ENCODE assay signal across 9 mouse cellular contexts in the genomic region with DNA sequence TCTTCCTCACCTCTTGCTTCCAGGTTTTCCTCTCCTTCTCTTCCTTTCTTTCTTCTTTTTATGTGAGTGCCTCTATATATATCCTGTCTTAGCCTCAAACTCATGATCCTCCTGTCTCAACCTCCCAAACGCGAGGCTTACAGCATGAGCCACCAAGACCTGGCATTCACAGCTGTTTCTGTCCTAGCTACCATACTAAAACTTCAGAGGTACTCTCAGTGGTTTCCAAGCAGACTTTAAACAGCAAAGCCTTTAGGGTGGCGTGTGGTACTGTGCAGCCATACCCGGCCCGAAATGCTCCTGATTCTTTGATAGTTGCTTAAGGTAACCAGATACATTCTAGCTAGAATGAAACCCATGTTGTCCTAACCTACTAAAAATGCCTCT. TPM values are rescaled to one million over a fixed set of nuclear protein-coding genes. Genes with fewer than 3 reads are reported as not detected.
DNase-seq lines count a peak whose midpoint lies in the region; ATAC-seq and TF ChIP-seq lines count a peak whose summit lies in the region.
"Had no signal": no experiment of that assay in that cellular context is flagged by ENCODE, and none has a peak within 500 bp of the region (broad histone marks: within the 10 kb centered on the region; RNA-seq: fewer than 3 reads in every experiment).

No protein-coding gene starts in this region.

- ATAC-seq in lung, embryonic 16.5 days (ENCODE audit: low read depth): 0 out of 2 replicates have a peak, but pooled peaks have one; percentile 9
- peak; percentile 47; the same call in 1 of the 2 replicates for ATAC-seq in limb, embryonic 11.5 days (ENCODE audit: insufficient number of reproducible peaks, low FRiP score, low TSS enrichment, low read depth)
- ATAC-seq in stomach, embryonic 15.5 days (ENCODE audit: insufficient read depth, low FRiP score, low read depth): no peak

- no peak overlapping the region for H3K9ac ChIP-seq in lung, embryonic 16.5 days (ENCODE audit: low read length)
- peak overlapping the region; percentile 68 for H3K9ac ChIP-seq in limb, embryonic 11.5 days (ENCODE audit: low read length)
- H3K9ac ChIP-seq in stomach, embryonic 15.5 days: no peak overlapping the region
- H3K9ac ChIP-seq: liver, embryonic 14.5 days had no signal

- H3K27ac ChIP-seq in cerebellum, adult 2 months (ENCODE audit: insufficient read depth, low read length): no peak overlapping the region
- H3K27ac ChIP-seq in lung, embryonic 16.5 days (ENCODE audit: low read length): no peak overlapping the region
- H3K27ac ChIP-seq in limb, embryonic 11.5 days (replicated peaks; ENCODE audit: low read depth, low read length): no peak overlapping the region
- no peak overlapping the region for H3K27ac ChIP-seq in stomach, embryonic 15.5 days
- H3K27ac ChIP-seq: liver, embryonic 14.5 days had no signal

- DNase-seq in cerebellum, adult 2 months: peak; percentile 16 to 23
- no peak for DNase-seq in cerebellum, adult 9-11 months
- DNase-seq in lung, adult 18-20 months: no peak
- DNase-seq in limb, embryonic 11.5 days (ENCODE audit: low spot score): peak; percentile 31
- no peak for DNase-seq in left cerebral cortex, adult 11 months (ENCODE audit: low spot score)
- DNase-seq in kidney, postnatal 4 days: no peak

- 25% methylated on average over 5 of the region's 5 CpGs for WGBS in cerebellum, adult 2 months
- 22% methylated on average over 5 of the region's 5 CpGs for WGBS in lung, embryonic 16.5 days
- 16% methylated on average over 5 of the region's 5 CpGs for WGBS in limb, embryonic 11.5 days
- 22% methylated on average over 5 of the region's 5 CpGs for WGBS in stomach, embryonic 15.5 days

- H3K4me3 ChIP-seq in cerebellum, adult 2 months (replicated peaks; ENCODE audit: insufficient read depth, low read depth, low read length): peak overlapping the region; percentile 67
- no peak overlapping the region; the same call in 1 of the 2 replicates for H3K4me3 ChIP-seq in lung, embryonic 16.5 days (ENCODE audit: low read length)
- H3K4me3 ChIP-seq in limb, embryonic 11.5 days (ENCODE audit: low read depth, low read length): peak overlapping the region; percentile 34
- H3K4me3 ChIP-seq in stomach, embryonic 15.5 days (replicated peaks): no peak overlapping the region

- no peaks in the 10 kb centered on the region; the same call in 1 of the 2 replicates for H3K4me1 ChIP-seq in cerebellum, adult 2 months (ENCODE audit: control insufficient read depth, insufficient read depth, low read length)
- H3K4me1 ChIP-seq in lung, embryonic 16.5 days (replicated peaks; ENCODE audit: control insufficient read depth, insufficient read depth, low read length): peaks cover 14% of the 10 kb centered on the region
- peaks cover 8% of the 10 kb centered on the region; the same call in 1 of the 2 replicates for H3K4me1 ChIP-seq in limb, embryonic 11.5 days (ENCODE audit: control insufficient read depth, insufficient read depth, low read length)
- H3K4me1 ChIP-seq in stomach, embryonic 15.5 days: peaks cover 14% of the 10 kb centered on the region; the same call in 1 of the 2 replicates

- H3K36me3 ChIP-seq in lung, embryonic 16.5 days (ENCODE audit: control insufficient read depth, insufficient read depth, low read length): no peaks in the 10 kb centered on the region
- H3K36me3 ChIP-seq in limb, embryonic 11.5 days (ENCODE audit: control insufficient read depth, insufficient read depth, low read length): no peaks in the 10 kb centered on the region
- H3K36me3 ChIP-seq in stomach, embryonic 15.5 days: no peaks in the 10 kb centered on the region

- TF ChIP-seq CTCF in cerebellum, adult 2 months (IDR thresholded peaks at IDR 0.05; ENCODE audit: borderline replicate concordance, insufficient read depth, low read depth, low read length): no peak

- no peaks in the 10 kb centered on the region for H3K9me3 ChIP-seq in lung, embryonic 16.5 days (ENCODE audit: control insufficient read depth, low read length)
- H3K9me3 ChIP-seq in limb, embryonic 11.5 days (ENCODE audit: control insufficient read depth, low read length): no peaks in the 10 kb centered on the region
- no peaks in the 10 kb centered on the region for H3K9me3 ChIP-seq in stomach, embryonic 15.5 days

- peak overlapping the region; percentile 71; the same call in 1 of the 2 replicates for H3K4me2 ChIP-seq in lung, embryonic 16.5 days (ENCODE audit: low read depth, low read length)
- H3K4me2 ChIP-seq in limb, embryonic 11.5 days (ENCODE audit: low read depth, severe bottlenecking): peak overlapping the region; percentile 75
- H3K4me2 ChIP-seq in stomach, embryonic 15.5 days: peak overlapping the region; percentile 62

- no peaks in the 10 kb centered on the region for H3K27me3 ChIP-seq in cerebellum, adult 2 months (ENCODE audit: control insufficient read depth, insufficient read depth, low read length)
- H3K27me3 ChIP-seq in lung, embryonic 16.5 days (ENCODE audit: control insufficient read depth, insufficient read depth, low read depth, low read length): no peaks in the 10 kb centered on the region
- no peaks in the 10 kb centered on the region for H3K27me3 ChIP-seq in limb, embryonic 11.5 days (ENCODE audit: control insufficient read depth, insufficient read depth, low read length)
- no peaks in the 10 kb centered on the region for H3K27me3 ChIP-seq in stomach, embryonic 15.5 days (replicated peaks)

- no peak for TF ChIP-seq POLR2A in cerebellum, adult 2 months (IDR thresholded peaks at IDR 0.05; ENCODE audit: borderline replicate concordance, insufficient read depth, low read length)

RNA-seq across cellular contexts. Expression of a gene that starts 10.7 kb away (rescaled TPM):
- 60.3 and 64.3 TPM in 2 replicates for polyA plus RNA-seq in cerebellum, adult 2 months (2012; rRNA removed)
- 73.5 and 77.6 TPM in 2 replicates for polyA plus RNA-seq in lung, embryonic 16.5 days (2015; fragmentation: Nextera tagmentation; extraction: Ambion mirVana)
- 122 and 126 TPM in 2 replicates for polyA plus RNA-seq in limb, embryonic 11.5 days (2014; fragmentation: Nextera tagmentation; extraction: Ambion mirVana)
- 66.6 and 71.7 TPM in 2 replicates for polyA plus RNA-seq in stomach, embryonic 15.5 days (2015; fragmentation: Nextera tagmentation; extraction: Ambion mirVana)

RNA-seq across cellular contexts. Expression of a gene that starts 26.4 kb away (rescaled TPM):
- 9.5 and 9.9 TPM in 2 replicates for polyA plus RNA-seq in cerebellum, adult 2 months (2012; rRNA removed)
- 52.3 and 57.1 TPM in 2 replicates for polyA plus RNA-seq in lung, embryonic 16.5 days (2015; fragmentation: Nextera tagmentation; extraction: Ambion mirVana)
- polyA plus RNA-seq in limb, embryonic 11.5 days (2014; fragmentation: Nextera tagmentation; extraction: Ambion mirVana): 52.4 and 53.1 TPM in 2 replicates
- polyA plus RNA-seq in stomach, embryonic 15.5 days (2015; fragmentation: Nextera tagmentation; extraction: Ambion mirVana): 48.3 and 49.3 TPM in 2 replicates

RNA-seq across cellular contexts. Expression of a gene that starts 49.4 kb away (rescaled TPM):
- 1.9 TPM in 2 replicates for polyA plus RNA-seq in cerebellum, adult 2 months (2012; rRNA removed)
- polyA plus RNA-seq in lung, embryonic 16.5 days (2015; fragmentation: Nextera tagmentation; extraction: Ambion mirVana): 41.1 and 41.2 TPM in 2 replicates
- polyA plus RNA-seq in limb, embryonic 11.5 days (2014; fragmentation: Nextera tagmentation; extraction: Ambion mirVana): 38.5 and 41.8 TPM in 2 replicates
- polyA plus RNA-seq in stomach, embryonic 15.5 days (2015; fragmentation: Nextera tagmentation; extraction: Ambion mirVana): 30.8 and 32.0 TPM in 2 replicates

RNA-seq across cellular contexts. Expression of a gene that starts 52.1 kb away (rescaled TPM):
- 13.0 and 14.4 TPM in 2 replicates for polyA plus RNA-seq in cerebellum, adult 2 months (2012; rRNA removed)
- 19.6 and 22.4 TPM in 2 replicates for polyA plus RNA-seq in lung, embryonic 16.5 days (2015; fragmentation: Nextera tagmentation; extraction: Ambion mirVana)
- 4.7 and 5.3 TPM in 2 replicates for polyA plus RNA-seq in limb, embryonic 11.5 days (2014; fragmentation: Nextera tagmentation; extraction: Ambion mirVana)
- 1.6 and 2.3 TPM in 2 replicates for polyA plus RNA-seq in stomach, embryonic 15.5 days (2015; fragmentation: Nextera tagmentation; extraction: Ambion mirVana)

Comparison
In these comparisons a context has a peak if more than half of its experiments do, and no peak if none do; other contexts are left out.
1. DNase-seq: peak in cerebellum, adult 2 months (2 of 2) and limb, embryonic 11.5 days (single experiment); none in cerebellum, adult 9-11 months (single experiment), lung, adult 18-20 months (0 of 2), left cerebral cortex, adult 11 months (single experiment) and kidney, postnatal 4 days (0 of 2).
2. H3K4me3 ChIP-seq: peak in cerebellum, adult 2 months (single experiment) and limb, embryonic 11.5 days (single experiment); none in lung, embryonic 16.5 days (single experiment) and stomach, embryonic 15.5 days (single experiment).
3. RNA of a gene that starts 49.4 kb away (polyA plus RNA-seq): 41.1 to 41.2 TPM in lung, embryonic 16.5 days, 38.5 to 41.8 TPM in limb, embryonic 11.5 days and 30.8 to 32.0 TPM in stomach, embryonic 15.5 days; 1.9 TPM in cerebellum, adult 2 months; every median in the first group is over 10 times any median in the second.
4. Peak in every context shown above with its lines, with median percentiles within 50 percentile points of each other: H3K4me2 ChIP-seq.